Mouse (Mus musculus): ENCODE measurements at regions not wholly inside any gene's neighbourhood (a gene's known extent, or its start where the extent isn't known, plus 50 kb on each side); places are given as distances from the start of the nearest gene placed in this dataset.

GRCm38 (mm10) chr17:66276778-66277177 lies 153.5 kb downstream of the Ddx11 start:
- H3K4me1 ChIP-seq (ENCODE audit: control insufficient read depth, insufficient read depth, low read length): no peaks in the 10 kb centered on the region
- TF ChIP-seq POLR2A (IDR thresholded peaks at IDR 0.05; ENCODE audit: borderline replicate concordance, extremely low read depth, low read depth, low read length) (no peak), CTCF (IDR thresholded peaks at IDR 0.05; ENCODE audit: insufficient read depth, low read length) (no peak)
- WGBS: 38% methylated on average over 13 of the region's 13 CpGs
- DNase-seq: no peak
- H3K4me3 ChIP-seq (replicated peaks; ENCODE audit: extremely low read depth, low read depth, low read length): no peak overlapping the region

- H3K4me1 ChIP-seq (ENCODE audit: control insufficient read depth, insufficient read depth, low read length): no peaks in the 10 kb centered on the region
- WGBS: 67% methylated on average over 5 of the region's 5 CpGs
Observed at GRCm38 (mm10) chr17:66278037-66278436, 154.7 kb downstream of the Ddx11 start.

DNA sequence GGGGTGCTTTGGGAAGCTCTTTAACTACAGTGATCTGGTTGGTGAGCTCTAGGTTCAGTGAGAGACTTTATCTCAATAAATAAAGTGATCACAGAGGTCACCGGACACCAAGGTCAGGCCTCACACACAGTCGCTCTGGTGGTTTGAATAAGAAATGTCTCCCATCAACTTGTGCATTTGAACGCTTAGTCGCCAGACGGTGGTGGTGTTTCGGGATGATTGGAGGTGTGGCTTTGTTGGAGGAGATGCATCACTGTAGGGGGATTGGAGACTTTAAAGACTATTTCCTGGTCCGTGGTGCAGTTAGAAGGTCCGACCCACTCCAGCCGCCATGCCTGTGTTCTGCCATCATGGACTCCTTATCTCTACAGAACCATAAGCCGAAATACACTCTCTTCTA lies 162.0 kb downstream of the Ddx11 start:
- H3K4me1 ChIP-seq (ENCODE audit: control insufficient read depth, insufficient read depth, low read length): no peaks in the 10 kb centered on the region
- WGBS: 84% methylated on average over 10 of the region's 10 CpGs
- H3K4me3 ChIP-seq (replicated peaks; ENCODE audit: extremely low read depth, low read depth, low read length): no peak overlapping the region
- no peak for TF ChIP-seq POLR2A (IDR thresholded peaks at IDR 0.05; ENCODE audit: borderline replicate concordance, extremely low read depth, low read depth, low read length)
- TF ChIP-seq CTCF (IDR thresholded peaks at IDR 0.05; ENCODE audit: insufficient read depth, low read length): no peak
- DNase-seq: no peak

More at GRCm38 (mm10) chr17:66278037-66278436, 154.7 kb downstream of the Ddx11 start:
- H3K4me3 ChIP-seq (replicated peaks; ENCODE audit: extremely low read depth, low read depth, low read length): no peak overlapping the region
- DNase-seq: no peak
- TF ChIP-seq CTCF (IDR thresholded peaks at IDR 0.05; ENCODE audit: insufficient read depth, low read length) (no peak), POLR2A (IDR thresholded peaks at IDR 0.05; ENCODE audit: borderline replicate concordance, extremely low read depth, low read depth, low read length) (no peak)
